ENCODE assay signal across 22 mouse cellular contexts in genomic region chr11:84481661-84482060, GRCm38 (mm10). TPM values are rescaled to one million over a fixed set of nuclear protein-coding genes. Genes with fewer than 3 reads are reported as not detected.
DNase-seq lines count a peak whose midpoint lies in the region; ATAC-seq and TF ChIP-seq lines count a peak whose summit lies in the region.
"Had no signal": no experiment of that assay in that cellular context is flagged by ENCODE, and none has a peak within 500 bp of the region (broad histone marks: within the 10 kb centered on the region; RNA-seq: fewer than 3 reads in every experiment).

No protein-coding gene starts in this region.

- TF ChIP-seq CTCF in kidney, adult 2 months (conservative IDR thresholded peaks at IDR 0.05; ENCODE audit: insufficient read depth, insufficient read length, low read depth, low read length): no peak

- H3K4me3 ChIP-seq in kidney, adult 2 months (ENCODE audit: insufficient read depth, low read depth, low read length): no peak overlapping the region
- H3K4me3 ChIP-seq in hindbrain, embryonic 15.5 days: no peak overlapping the region
- no peak overlapping the region for H3K4me3 ChIP-seq in midbrain, embryonic 16.5 days (ENCODE audit: low read depth, low read length)
- H3K4me3 ChIP-seq: embryonic facial prominence, embryonic 10.5 days; erythroblast, embryonic 14.5 days; limb, embryonic 15.5 days; neural tube, embryonic 12.5 days had no signal

- H3K4me1 ChIP-seq in kidney, adult 2 months (ENCODE audit: control insufficient read depth, insufficient read depth, low read length): 0 out of 2 replicates have a peak, but pooled peaks cover 2% of the 10 kb centered on the region
- peaks cover 22% of the 10 kb centered on the region; the same call in 1 of the 2 replicates for H3K4me1 ChIP-seq in hindbrain, embryonic 15.5 days (replicated peaks)
- peaks cover 20% of the 10 kb centered on the region for H3K4me1 ChIP-seq in midbrain, embryonic 16.5 days (ENCODE audit: control insufficient read depth, insufficient read depth, low read length)
- H3K4me1 ChIP-seq: embryonic facial prominence, embryonic 10.5 days; limb, embryonic 15.5 days had no signal

- peak; percentile 24 for DNase-seq in kidney, adult 2 months
- DNase-seq in kidney, adult 18-20 months: no peak
- peak; percentile 89 for DNase-seq in Muller cell, postnatal 12 days (ENCODE audit: inconsistent ontology term)
- no peak for DNase-seq in cerebellum, postnatal 36 days
- DNase-seq: adrenal gland, adult 8-10 months; cerebellum, adult 11-12 months; gastrocnemius, postnatal 25 days; kidney, postnatal 25 days; lung, postnatal 36 days; right cerebral cortex, postnatal 4 days; thymus, postnatal 14 days had no signal

- no peak overlapping the region for H3K4me2 ChIP-seq in hindbrain, embryonic 15.5 days
- no peak overlapping the region for H3K4me2 ChIP-seq in midbrain, embryonic 16.5 days (ENCODE audit: low read length)
- H3K4me2 ChIP-seq: limb, embryonic 15.5 days; neural tube, embryonic 12.5 days had no signal

- ATAC-seq in hindbrain, embryonic 15.5 days (ENCODE audit: low FRiP score, low read depth): no peak
- no peak for ATAC-seq in midbrain, embryonic 16.5 days
- ATAC-seq in granulocyte monocyte progenitor cell, adult 5-6 weeks (replicated peaks; ENCODE audit: poor library complexity, severe bottlenecking): no peak
- ATAC-seq: CD4-positive, CD25-positive, alpha-beta regulatory T cell, adult 4 months had no signal

- no peak for TF ChIP-seq POLR2A in kidney, adult 2 months (IDR thresholded peaks at IDR 0.05; ENCODE audit: low read depth, low read length)

- no peak overlapping the region for H3K9ac ChIP-seq in hindbrain, embryonic 15.5 days
- no peak overlapping the region for H3K9ac ChIP-seq in midbrain, embryonic 16.5 days (ENCODE audit: low read depth, low read length)
- H3K9ac ChIP-seq: limb, embryonic 15.5 days; neural tube, embryonic 12.5 days had no signal

- no peaks in the 10 kb centered on the region for H3K27me3 ChIP-seq in kidney, adult 2 months (replicated peaks; ENCODE audit: control insufficient read depth, insufficient read depth, low read length)
- no peaks in the 10 kb centered on the region for H3K27me3 ChIP-seq in hindbrain, embryonic 15.5 days
- H3K27me3 ChIP-seq in midbrain, embryonic 16.5 days (ENCODE audit: control insufficient read depth, insufficient read depth, low read depth, low read length): no peaks in the 10 kb centered on the region
- H3K27me3 ChIP-seq: limb, embryonic 15.5 days; neural tube, embryonic 12.5 days had no signal

- 41% methylated on average over 7 of the region's 7 CpGs for whole genome bisulfite sequencing in kidney, adult 2 months
- WGBS in hindbrain, embryonic 15.5 days: 21% methylated on average over 7 of the region's 7 CpGs
- 11% methylated on average over 7 of the region's 7 CpGs for WGBS in midbrain, embryonic 16.5 days

- H3K36me3 ChIP-seq in kidney, adult 2 months (ENCODE audit: control insufficient read depth, insufficient read depth, low read length): no peaks in the 10 kb centered on the region
- H3K36me3 ChIP-seq in hindbrain, embryonic 15.5 days: no peaks in the 10 kb centered on the region
- H3K36me3 ChIP-seq in midbrain, embryonic 16.5 days (ENCODE audit: control insufficient read depth, insufficient read depth, low read length): no peaks in the 10 kb centered on the region
- H3K36me3 ChIP-seq: embryonic facial prominence, embryonic 10.5 days; limb, embryonic 15.5 days; neural tube, embryonic 12.5 days had no signal

- H3K9me3 ChIP-seq in hindbrain, embryonic 15.5 days: no peaks in the 10 kb centered on the region
- no peaks in the 10 kb centered on the region for H3K9me3 ChIP-seq in midbrain, embryonic 16.5 days (replicated peaks; ENCODE audit: control insufficient read depth, low read length, poor library complexity, severe bottlenecking)
- H3K9me3 ChIP-seq: embryonic facial prominence, embryonic 10.5 days; limb, embryonic 15.5 days; neural tube, embryonic 12.5 days had no signal

- no peak overlapping the region for H3K27ac ChIP-seq in kidney, adult 2 months (ENCODE audit: insufficient read depth, low read depth, low read length)
- peak overlapping the region; percentile 65 for H3K27ac ChIP-seq in hindbrain, embryonic 15.5 days (replicated peaks)
- H3K27ac ChIP-seq in midbrain, embryonic 16.5 days (ENCODE audit: low read length): peak overlapping the region; percentile 47; the same call in 1 of the 2 replicates
- H3K27ac ChIP-seq: embryonic facial prominence, embryonic 10.5 days; limb, embryonic 15.5 days; neural tube, embryonic 12.5 days had no signal

RNA-seq across cellular contexts. Expression of gene Aatf, which starts 31.7 kb away (rescaled TPM):
- 6.5 and 12.7 TPM in 2 replicates for polyA plus RNA-seq in kidney, adult 2 months (2012; rRNA removed)
- 50.8 and 53.3 TPM in 2 replicates for polyA plus RNA-seq in hindbrain, embryonic 15.5 days (2015; fragmentation: Nextera tagmentation; extraction: Ambion mirVana)
- 49.8 and 53.8 TPM in 2 replicates for polyA plus RNA-seq in midbrain, embryonic 16.5 days (2015; fragmentation: Nextera tagmentation; extraction: Ambion mirVana)
- 40.5 and 52.6 TPM in 2 replicates for total RNA-seq in granulocyte monocyte progenitor cell, adult 5-6 weeks (2014; fragmentation: Nextera tagmentation)
- 71.0 and 97.3 TPM in 2 replicates for total RNA-seq in granulocyte monocyte progenitor cell, adult 5-6 weeks (2017)

RNA-seq across cellular contexts. Expression of gene Lhx1, which starts 43.7 kb away (rescaled TPM):
- 12.8 and 16.7 TPM in 2 replicates for polyA plus RNA-seq in kidney, adult 2 months (2012; rRNA removed)
- polyA plus RNA-seq in hindbrain, embryonic 15.5 days (2015; fragmentation: Nextera tagmentation; extraction: Ambion mirVana): 37.5 and 54.5 TPM in 2 replicates
- 25.3 and 30.0 TPM in 2 replicates for polyA plus RNA-seq in midbrain, embryonic 16.5 days (2015; fragmentation: Nextera tagmentation; extraction: Ambion mirVana)
- total RNA-seq in granulocyte monocyte progenitor cell, adult 5-6 weeks (2014; fragmentation: Nextera tagmentation): not detected in 2 replicates
- not detected in 2 replicates for total RNA-seq in granulocyte monocyte progenitor cell, adult 5-6 weeks (2017)
- total RNA-seq: gastrocnemius, postnatal 25 days; MEL; monocyte, adult 5-6 weeks had no signal
- polyA plus RNA-seq: CD4-positive, CD25-positive, alpha-beta regulatory T cell, adult 4 months; erythroblast, embryonic 14.5 days; heart, postnatal 0 days had no signal

Comparison
In these comparisons a context has a peak if more than half of its experiments do, and no peak if none do; other contexts are left out.
1. DNase-seq: peak in kidney, adult 2 months (single experiment) and Muller cell, postnatal 12 days (single experiment); none in kidney, adult 18-20 months (single experiment) and cerebellum, postnatal 36 days (0 of 2).